Mouse (Mus musculus): ENCODE data around the gene Hs2st1. TPM values are rescaled to one million over a fixed set of nuclear protein-coding genes. Genes with fewer than 3 reads are reported as not detected.

The Hs2st1 gene
- polyA plus RNA-seq, 2 experiments = 1.7 to 2.5 TPM

DNA sequence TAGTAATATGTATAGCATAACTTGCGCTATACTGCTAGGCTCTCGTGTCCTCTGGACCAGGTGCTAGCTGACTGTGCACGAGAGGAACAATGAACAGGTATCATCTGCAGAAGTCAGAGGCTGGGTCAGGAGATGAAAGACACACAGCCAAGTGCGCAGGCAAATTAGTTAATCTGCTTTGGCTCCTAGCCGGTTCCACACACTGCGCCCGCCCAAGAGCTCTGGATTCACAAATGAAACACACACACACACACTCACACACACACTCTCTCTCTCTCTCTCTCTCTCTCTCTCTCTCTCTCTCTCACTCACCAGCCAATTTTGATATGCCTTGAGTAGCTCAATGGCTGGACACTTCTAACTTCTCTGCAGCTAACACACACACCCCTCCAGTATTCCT, 42.1 kb downstream of the Hs2st1 start:
- H3K4me2 ChIP-seq (ENCODE audit: low read depth) = no peak overlapping the region
- H3K27me3 ChIP-seq (ENCODE audit: control insufficient read depth, insufficient read depth, low read length) = no peaks in the 10 kb centered on the region
- H3K9me3 ChIP-seq (ENCODE audit: control insufficient read depth, low read length) = no peaks in the 10 kb centered on the region
- no peaks in the 10 kb centered on the region for H3K36me3 ChIP-seq (replicated peaks; ENCODE audit: control insufficient read depth, insufficient read depth, low read depth)
- no peak for ATAC-seq (ENCODE audit: insufficient read depth)
- no peak for DNase-seq (ENCODE audit: low read depth in 3 of 3, low spot score in 3 of 3)
- no peak overlapping the region for H3K9ac ChIP-seq (replicated peaks)
- 86% methylated on average over 7 of the region's 7 CpGs for WGBS (ENCODE audit: insufficient replicate concordance)
- TF ChIP-seq EP300 (IDR thresholded peaks at IDR 0.05; ENCODE audit: low read depth) = no peak
- no peak for TF ChIP-seq CTCF (IDR thresholded peaks at IDR 0.05; ENCODE audit: low read depth)
- H3K4me3 ChIP-seq (ENCODE audit: insufficient read depth in 1 of 2, low read depth in 2 of 2, low read length in 2 of 2) = no peak overlapping the region
- H3K27ac ChIP-seq = no peak overlapping the region
- H3K4me1 ChIP-seq (replicated peaks; ENCODE audit: control insufficient read depth in 2 of 2, insufficient read depth in 2 of 2, low read length in 1 of 2) = peaks cover 0 to 3% of the 10 kb centered on the region in 2 experiments; a peak in 1 of 4 replicates

- Histone ChIP-seq H3K27me3 (ENCODE audit: control insufficient read depth, insufficient read depth, low read length) (no peaks in the 10 kb centered on the region), H3K36me3 (replicated peaks; ENCODE audit: control insufficient read depth, insufficient read depth, low read depth) (no peaks in the 10 kb centered on the region), H3K9me3 (ENCODE audit: control insufficient read depth, low read length) (no peaks in the 10 kb centered on the region), H3K9ac (replicated peaks) (no peak overlapping the region), H3K27ac (no peak overlapping the region), H3K4me3 (ENCODE audit: insufficient read depth in 1 of 2, low read depth in 2 of 2, low read length in 2 of 2) (no peak overlapping the region), H3K4me1 (replicated peaks; ENCODE audit: control insufficient read depth in 2 of 2, insufficient read depth in 2 of 2, low read length in 1 of 2) (peaks cover 0 to 3% of the 10 kb centered on the region in 2 experiments; a peak in 1 of 4 replicates), H3K4me2 (ENCODE audit: low read depth) (no peak overlapping the region)
- ATAC-seq (ENCODE audit: insufficient read depth) (no peak), DNase-seq (ENCODE audit: low read depth in 3 of 3, low spot score in 3 of 3) (no peak)
- TF ChIP-seq CTCF (IDR thresholded peaks at IDR 0.05; ENCODE audit: low read depth) (no peak), EP300 (IDR thresholded peaks at IDR 0.05; ENCODE audit: low read depth) (no peak)
- WGBS (ENCODE audit: insufficient replicate concordance) = 61% methylated on average over 10 of the region's 10 CpGs
Observed at GRCm38 (mm10) chr3:144519581-144520272, 50.3 kb downstream of the Hs2st1 start.

DNA sequence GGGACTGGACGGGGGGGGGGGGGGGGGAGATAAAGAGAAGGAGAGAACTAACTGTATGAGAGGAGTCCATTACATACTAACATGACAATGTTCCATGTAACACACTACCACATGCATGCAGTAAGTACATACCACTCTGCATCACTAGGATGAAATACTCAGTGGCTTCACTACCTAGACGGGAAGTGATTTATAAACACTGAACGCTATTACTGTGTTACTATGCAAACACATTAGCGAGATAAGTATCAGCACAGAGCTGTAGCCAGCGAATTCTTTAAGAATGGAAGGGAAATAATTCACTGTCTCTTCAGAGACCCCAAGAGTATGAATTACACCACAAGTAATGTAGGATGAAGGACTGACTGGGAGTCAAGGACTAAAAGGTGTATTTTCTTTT, 51.1 kb downstream of the Hs2st1 start:
- H3K4me1 ChIP-seq (replicated peaks; ENCODE audit: control insufficient read depth in 2 of 2, insufficient read depth in 2 of 2, low read length in 1 of 2) = peaks cover 0 to under 1% of the 10 kb centered on the region in 2 experiments; a peak in 1 of 4 replicates
- 57% methylated on average over 5 of the region's 5 CpGs for WGBS (ENCODE audit: insufficient replicate concordance)
- DNase-seq (ENCODE audit: low read depth in 3 of 3, low spot score in 3 of 3) = no peak

DNA sequence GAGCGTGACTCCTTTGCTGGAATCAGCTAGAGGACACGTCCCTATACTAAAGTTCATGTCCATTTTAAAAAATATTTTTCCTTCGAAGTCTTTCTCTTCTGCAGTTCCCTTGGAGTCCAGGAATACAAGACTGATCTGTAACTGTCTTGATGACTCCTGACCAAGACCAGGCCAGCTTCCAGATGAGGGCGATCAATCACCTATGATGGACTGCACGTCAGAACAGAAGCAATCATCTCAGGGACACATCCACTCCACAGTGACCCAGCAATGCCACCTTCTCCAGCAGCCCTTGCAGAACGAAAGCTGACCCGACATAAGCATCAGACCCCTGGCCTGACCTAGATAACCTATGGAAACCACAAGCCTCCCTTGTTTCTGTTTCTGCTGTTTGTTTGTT, 54.7 kb downstream of the Hs2st1 start:
- Histone ChIP-seq H3K9me3 (ENCODE audit: control insufficient read depth, low read length) (no peaks in the 10 kb centered on the region), H3K4me3 (ENCODE audit: insufficient read depth in 1 of 2, low read depth in 2 of 2, low read length in 2 of 2) (no peak overlapping the region), H3K9ac (replicated peaks) (no peak overlapping the region), H3K27ac (no peak overlapping the region), H3K4me1 (replicated peaks; ENCODE audit: control insufficient read depth in 2 of 2, insufficient read depth in 2 of 2, low read length in 1 of 2) (no peaks in the 10 kb centered on the region), H3K4me2 (ENCODE audit: low read depth) (no peak overlapping the region), H3K27me3 (ENCODE audit: control insufficient read depth, insufficient read depth, low read length) (no peaks in the 10 kb centered on the region), H3K36me3 (replicated peaks; ENCODE audit: control insufficient read depth, insufficient read depth, low read depth) (no peaks in the 10 kb centered on the region)
- no peak for DNase-seq (ENCODE audit: low read depth in 3 of 3, low spot score in 3 of 3)
- no peak for ATAC-seq (ENCODE audit: insufficient read depth)
- no peak for TF ChIP-seq EP300 (IDR thresholded peaks at IDR 0.05; ENCODE audit: low read depth)
- TF ChIP-seq CTCF (IDR thresholded peaks at IDR 0.05; ENCODE audit: low read depth) = no peak
- 67% methylated on average over 7 of the region's 7 CpGs for WGBS (ENCODE audit: insufficient replicate concordance)

More for the DNA sequence above, 51.1 kb downstream of the Hs2st1 start:
- no peak overlapping the region for H3K4me2 ChIP-seq (ENCODE audit: low read depth)
- no peak for TF ChIP-seq CTCF (IDR thresholded peaks at IDR 0.05; ENCODE audit: low read depth)
- no peak for TF ChIP-seq EP300 (IDR thresholded peaks at IDR 0.05; ENCODE audit: low read depth)
- no peaks in the 10 kb centered on the region for H3K9me3 ChIP-seq (ENCODE audit: control insufficient read depth, low read length)
- no peaks in the 10 kb centered on the region for H3K27me3 ChIP-seq (ENCODE audit: control insufficient read depth, insufficient read depth, low read length)
- no peak overlapping the region for H3K4me3 ChIP-seq (ENCODE audit: insufficient read depth in 1 of 2, low read depth in 2 of 2, low read length in 2 of 2)
- H3K27ac ChIP-seq = no peak overlapping the region
- H3K9ac ChIP-seq (replicated peaks) = no peak overlapping the region
- ATAC-seq (ENCODE audit: insufficient read depth) = no peak
- no peaks in the 10 kb centered on the region for H3K36me3 ChIP-seq (replicated peaks; ENCODE audit: control insufficient read depth, insufficient read depth, low read depth)

- Histone ChIP-seq H3K27ac (no peak overlapping the region), H3K36me3 (replicated peaks; ENCODE audit: control insufficient read depth, insufficient read depth, low read depth) (no peaks in the 10 kb centered on the region), H3K4me3 (ENCODE audit: insufficient read depth in 1 of 2, low read depth in 2 of 2, low read length in 2 of 2) (no peak overlapping the region), H3K9ac (replicated peaks) (no peak overlapping the region), H3K27me3 (ENCODE audit: control insufficient read depth, insufficient read depth, low read length) (no peaks in the 10 kb centered on the region), H3K4me1 (replicated peaks; ENCODE audit: control insufficient read depth in 2 of 2, insufficient read depth in 2 of 2, low read length in 1 of 2) (no peaks in the 10 kb centered on the region), H3K4me2 (ENCODE audit: low read depth) (no peak overlapping the region), H3K9me3 (ENCODE audit: control insufficient read depth, low read length) (no peaks in the 10 kb centered on the region)
- ATAC-seq (ENCODE audit: insufficient read depth) = no peak
- TF ChIP-seq CTCF (IDR thresholded peaks at IDR 0.05; ENCODE audit: low read depth) = no peak
- TF ChIP-seq EP300 (IDR thresholded peaks at IDR 0.05; ENCODE audit: low read depth) = no peak
- no peak for DNase-seq (ENCODE audit: low read depth in 3 of 3, low spot score in 3 of 3)
- 87% methylated on average over 10 of the region's 10 CpGs for WGBS (ENCODE audit: insufficient replicate concordance)
Observed at GRCm38 (mm10) chr3:144514122-144514505, 55.9 kb downstream of the Hs2st1 start.
